Mouse (Mus musculus): ENCODE measurements at regions not wholly inside any gene's neighbourhood (a gene's known extent, or its start where the extent isn't known, plus 50 kb on each side); places are given as distances from the start of the nearest gene placed in this dataset.

DNA sequence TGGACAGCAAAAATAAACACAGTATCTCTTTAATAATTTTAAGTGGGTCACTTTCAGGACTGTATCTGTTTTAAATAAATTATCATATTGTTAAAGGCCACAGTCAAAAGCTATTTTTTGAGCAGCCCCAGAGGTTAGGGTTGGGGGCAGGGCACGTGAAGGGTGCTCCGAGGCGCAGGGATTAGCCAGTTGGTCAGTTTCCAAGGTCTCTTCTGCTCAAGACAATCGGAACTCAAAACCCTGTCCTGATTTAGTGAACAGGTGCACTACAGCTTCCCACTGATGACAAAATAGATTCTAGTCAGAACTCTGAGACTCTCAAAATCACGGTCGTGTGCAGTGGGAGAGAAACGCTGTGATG, 337.3 kb upstream of the 4930535I16Rik start:
- no peak for DNase-seq (ENCODE audit: low spot score in 2 of 2)

DNA sequence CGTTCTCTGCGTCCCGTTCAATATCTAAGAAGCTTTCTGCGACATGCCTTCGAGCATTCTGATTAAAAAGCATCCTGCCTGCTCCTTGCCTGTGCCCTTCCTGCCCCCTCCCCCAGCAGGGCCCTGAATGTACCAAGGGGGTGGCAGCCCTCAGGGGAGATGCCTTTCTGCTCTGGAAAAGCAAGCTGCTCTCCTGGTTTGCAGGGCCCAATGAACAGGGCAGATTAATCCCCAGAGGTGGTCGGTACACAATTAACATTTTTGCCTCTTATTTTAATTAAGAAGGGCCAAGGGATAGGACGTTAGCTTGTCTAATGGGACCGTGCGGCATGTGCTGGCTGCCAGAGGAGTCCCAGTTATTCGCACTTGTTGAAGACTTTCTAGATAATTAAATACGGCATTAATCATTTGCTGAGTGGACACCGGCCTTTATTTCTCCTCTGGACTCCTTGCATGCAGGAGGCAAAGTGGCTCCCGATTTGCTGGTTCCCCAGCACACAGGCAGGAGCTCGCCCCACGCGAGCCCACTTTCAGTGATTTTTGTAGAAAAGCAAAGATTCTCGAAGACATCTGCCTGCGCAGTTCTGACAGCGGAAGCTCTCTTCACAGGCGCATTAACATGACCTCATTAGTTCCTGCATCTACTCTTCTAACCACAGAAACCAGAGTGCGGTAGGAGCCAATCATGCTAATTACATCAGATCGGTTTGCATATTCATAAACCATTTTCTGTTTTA, 336.8 kb upstream of the 4930535I16Rik start:
- no peak for DNase-seq (ENCODE audit: low spot score in 2 of 2)

DNA sequence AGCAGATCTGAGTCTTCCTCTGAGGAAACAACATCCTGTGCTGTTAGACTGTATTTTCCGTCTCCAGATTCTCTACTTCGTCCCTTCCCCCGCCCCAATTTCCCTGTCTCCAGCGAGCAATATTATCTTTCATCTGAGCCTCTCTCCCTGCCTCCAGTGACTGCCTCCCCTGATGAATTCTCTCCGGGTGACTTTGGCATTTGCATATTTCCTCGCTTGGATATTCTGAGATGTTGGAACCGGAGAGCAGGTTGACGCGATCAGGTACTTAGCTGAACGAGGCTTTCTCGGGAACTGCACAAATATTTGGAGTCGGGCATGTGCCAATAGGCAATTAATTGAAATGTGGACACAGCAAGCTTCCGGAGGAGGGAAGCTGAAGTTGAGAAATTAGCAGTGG, 323.8 kb upstream of the 4930535I16Rik start:
- DNase-seq (ENCODE audit: low spot score in 2 of 2), result no peak

DNA sequence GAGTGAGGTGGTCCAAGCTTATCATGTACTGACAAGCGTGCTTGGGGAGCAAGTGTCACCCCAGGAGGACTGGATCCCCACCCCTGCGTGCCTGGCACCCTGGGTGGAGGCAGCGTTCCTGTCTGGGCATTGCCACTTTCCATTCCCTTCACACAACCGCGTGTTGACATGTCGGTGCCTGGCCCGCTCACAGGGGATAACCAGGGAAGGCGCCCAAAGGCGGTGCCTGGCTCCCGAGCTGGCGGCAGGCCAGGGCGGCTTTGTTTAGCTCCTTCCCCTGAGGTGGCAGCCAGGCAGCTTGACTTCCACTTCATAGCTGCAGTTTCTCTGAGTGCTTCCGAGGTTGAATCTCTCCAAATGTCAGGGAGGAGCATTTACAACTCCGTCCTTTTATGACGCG, 318.7 kb upstream of the 4930535I16Rik start:
- DNase-seq (ENCODE audit: low spot score in 2 of 2), result no peak

DNA sequence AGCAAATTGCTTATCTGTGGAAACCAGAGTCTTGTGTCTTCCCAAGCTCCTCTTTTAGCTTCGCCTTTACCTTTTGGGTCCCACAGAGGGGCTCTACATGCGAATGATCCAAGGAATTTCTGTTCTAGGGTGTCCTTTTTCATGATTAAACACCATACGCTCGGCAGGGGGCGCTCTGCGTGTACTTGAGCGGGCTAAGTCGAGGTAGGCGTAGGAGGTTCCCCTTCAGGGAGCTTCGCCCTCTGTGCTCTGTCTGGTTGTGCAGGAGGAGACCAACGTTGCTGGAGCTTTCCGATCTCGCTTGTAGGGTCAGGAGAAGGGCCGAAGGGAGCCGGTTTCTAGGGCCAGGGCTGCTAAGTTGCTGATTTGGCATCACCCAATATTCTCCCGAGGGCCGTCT, 310.7 kb upstream of the 4930535I16Rik start:
- DNase-seq (ENCODE audit: low spot score in 2 of 2), result peak; percentile 74 to 89

DNA sequence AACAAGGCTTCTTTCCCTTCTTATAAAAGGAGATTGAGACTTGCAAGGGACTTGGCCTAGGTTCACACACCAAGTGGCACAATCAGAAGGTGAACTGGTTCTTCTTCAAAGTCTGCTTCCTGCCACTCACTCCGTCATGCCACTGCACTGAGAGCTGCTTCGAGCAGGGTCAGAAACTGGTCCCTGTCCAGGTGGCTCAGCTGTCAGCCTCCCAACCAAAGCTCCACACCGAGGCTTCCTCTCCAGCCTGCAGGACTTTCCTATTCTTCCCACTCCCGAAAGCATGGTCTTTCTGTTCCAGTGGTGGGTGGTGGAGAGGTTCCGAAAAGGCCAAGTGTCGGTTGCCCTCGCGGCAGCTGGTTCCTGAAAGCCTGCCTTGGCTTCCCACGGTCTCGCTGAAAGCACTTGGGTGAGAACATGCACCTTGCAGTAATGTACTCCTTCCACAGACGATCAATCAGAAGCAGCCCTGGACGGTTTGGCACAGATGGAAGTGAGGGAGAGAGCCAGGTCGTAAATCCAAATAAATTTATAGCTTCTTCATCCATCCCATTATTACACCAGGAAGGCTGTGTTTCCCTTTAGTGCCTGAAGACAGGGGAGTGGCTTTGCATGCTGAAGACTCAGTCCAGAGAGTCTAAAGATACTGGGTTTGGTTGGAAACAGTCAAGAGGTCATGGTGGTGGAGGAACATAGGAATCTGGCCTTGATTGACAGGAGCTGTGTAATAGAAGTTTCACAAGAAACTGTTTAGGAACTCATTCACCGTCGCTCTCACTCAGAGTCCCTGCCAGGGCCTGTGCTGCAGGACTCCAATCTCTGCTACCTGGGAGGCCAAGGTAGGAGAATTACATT, 306.1 kb upstream of the 4930535I16Rik start:
- DNase-seq (ENCODE audit: low spot score in 2 of 2), result no peak

DNA sequence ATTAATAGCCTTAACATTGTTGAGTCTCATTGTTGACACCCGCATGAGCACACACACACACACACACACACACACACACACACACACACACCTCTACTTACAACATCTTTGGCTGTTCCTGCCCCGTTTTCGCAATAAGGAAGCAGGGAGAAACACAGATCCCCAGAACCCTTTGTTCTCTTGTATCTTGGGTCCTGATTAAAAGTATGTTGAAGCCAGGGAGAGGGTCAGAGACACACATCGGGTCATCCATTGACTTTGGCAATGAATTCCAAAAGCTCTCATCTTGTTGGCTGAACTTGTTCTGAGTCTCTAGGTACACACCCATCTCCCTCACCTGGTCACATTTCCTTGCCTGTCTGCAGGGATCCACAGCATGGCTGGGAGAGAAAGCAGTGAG, 303.9 kb upstream of the 4930535I16Rik start:
- DNase-seq (ENCODE audit: low spot score in 2 of 2), result no peak

DNA sequence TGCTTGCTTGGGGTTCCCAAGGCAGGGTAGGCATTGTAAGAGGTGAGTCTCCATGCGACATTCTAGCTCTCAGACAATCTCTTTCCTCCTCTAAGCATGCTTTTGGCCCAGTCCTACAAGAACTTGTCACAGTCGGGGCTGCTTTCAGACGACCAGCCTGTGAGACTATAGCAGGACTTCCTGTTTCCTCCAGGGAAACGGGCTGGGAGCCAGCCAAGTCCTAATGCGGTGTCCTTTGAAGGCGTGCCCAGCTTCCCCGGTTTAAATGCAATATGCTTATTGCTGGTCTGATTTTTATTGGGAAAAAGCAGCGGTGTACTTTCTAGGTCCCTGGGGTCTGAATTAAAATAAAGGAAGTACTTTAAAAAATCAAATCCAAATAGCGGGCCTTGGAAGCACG, 299.4 kb upstream of the 4930535I16Rik start:
- DNase-seq (ENCODE audit: low spot score in 2 of 2), result peak in 1 of 2 experiments; percentile 26

DNA sequence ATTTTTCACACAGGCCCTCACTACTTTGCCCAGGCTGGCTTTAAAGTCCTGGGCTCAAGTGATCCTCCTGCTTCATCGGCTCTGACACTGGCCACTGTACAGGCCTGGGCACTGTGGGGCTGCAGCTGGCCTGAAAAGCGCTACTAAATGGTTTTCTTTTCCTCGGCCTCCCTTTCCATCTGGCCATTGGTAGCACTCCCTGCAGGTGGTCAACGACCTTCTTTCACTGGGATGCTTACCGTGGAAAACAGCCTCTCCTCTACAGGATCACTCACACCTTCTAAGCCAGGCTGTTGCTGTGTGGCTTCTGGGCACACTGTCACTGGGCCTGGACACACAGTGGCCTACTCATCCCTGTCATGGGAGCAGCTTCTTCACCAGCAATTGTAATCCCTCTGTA, 298.5 kb upstream of the 4930535I16Rik start:
- DNase-seq (ENCODE audit: low spot score in 2 of 2), result no peak

DNA sequence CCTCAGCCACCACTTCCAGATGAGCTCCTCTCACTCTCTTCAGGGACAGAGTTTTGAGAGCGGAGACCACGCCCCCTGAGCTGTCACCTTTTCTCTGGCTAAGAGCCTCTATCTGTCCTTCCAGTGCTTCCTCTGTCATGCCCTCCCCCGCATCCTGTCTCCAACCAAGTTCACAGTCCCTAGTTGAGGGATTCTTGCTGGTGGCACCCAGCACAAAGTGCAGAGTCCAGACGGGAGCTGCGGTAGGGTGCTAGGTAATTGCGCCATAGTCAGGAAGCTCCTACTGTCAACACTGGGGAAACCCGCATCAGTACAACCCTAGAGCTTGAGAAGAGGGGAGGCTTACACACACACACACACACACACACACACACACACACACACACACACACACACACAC, 297.3 kb upstream of the 4930535I16Rik start:
- no peak for DNase-seq (ENCODE audit: low spot score in 2 of 2)

DNA sequence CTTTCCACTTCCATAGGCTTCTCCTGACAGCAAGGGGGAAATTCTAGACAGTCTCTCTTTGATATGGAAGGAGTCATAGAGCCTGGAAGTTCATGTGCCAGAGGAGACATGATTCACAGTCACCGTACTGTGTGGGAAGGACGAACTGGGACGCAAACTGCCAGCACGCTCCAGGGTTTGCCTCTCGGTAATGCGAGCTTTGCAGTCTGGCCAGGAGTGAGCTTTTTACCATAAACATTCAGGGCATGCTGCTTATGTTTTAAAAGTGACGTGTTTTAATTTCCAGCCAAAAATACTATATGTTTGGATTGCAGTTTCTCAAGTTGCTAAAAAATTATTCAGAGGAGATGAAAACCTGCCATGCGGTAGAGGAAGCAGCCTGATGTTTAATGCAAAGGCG, 292.3 kb upstream of the 4930535I16Rik start:
- peak; percentile 43 to 64 for DNase-seq (ENCODE audit: low spot score in 2 of 2)

DNA sequence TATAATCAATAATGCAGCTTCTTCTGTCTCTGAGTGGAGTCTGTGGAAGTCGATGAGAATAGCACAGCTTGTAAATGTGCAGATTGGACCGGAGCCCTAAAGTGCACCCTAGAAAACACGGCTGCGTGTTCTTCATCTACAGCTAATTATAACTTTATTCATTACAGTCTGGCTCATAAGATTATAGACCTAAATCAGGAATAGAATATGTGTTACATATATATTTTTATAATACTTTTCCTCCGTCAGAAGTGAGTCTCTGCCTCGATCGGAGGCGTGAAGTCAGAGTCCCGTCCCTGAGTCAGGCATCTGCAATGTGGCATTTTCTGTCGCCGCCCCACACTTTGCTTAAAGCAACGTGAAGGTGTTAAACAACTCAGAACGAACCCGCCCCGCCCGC, 288.7 kb upstream of the 4930535I16Rik start:
- peak in 1 of 2 experiments; percentile 66 for DNase-seq (ENCODE audit: low spot score in 2 of 2)

DNA sequence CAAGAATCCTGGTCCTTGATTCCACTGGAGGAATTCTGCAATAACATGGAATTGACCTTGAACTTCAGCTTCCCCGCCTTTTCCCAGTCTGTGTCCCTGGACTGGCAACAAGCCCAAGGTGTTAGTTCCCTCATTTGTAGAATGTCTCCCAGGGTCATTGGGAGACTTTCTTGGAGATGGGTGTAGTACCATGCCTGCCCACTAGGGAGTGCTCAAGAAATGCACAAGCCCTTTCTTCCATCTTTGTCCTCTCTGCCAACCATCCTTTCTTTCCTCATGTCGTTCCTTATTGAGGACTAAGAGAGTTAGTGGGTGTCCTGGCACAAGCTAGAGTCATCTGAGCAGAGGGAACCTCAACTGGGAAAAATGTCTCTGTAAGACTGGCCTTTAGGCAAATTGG, 285.9 kb upstream of the 4930535I16Rik start:
- no peak for DNase-seq (ENCODE audit: low spot score in 2 of 2)

DNA sequence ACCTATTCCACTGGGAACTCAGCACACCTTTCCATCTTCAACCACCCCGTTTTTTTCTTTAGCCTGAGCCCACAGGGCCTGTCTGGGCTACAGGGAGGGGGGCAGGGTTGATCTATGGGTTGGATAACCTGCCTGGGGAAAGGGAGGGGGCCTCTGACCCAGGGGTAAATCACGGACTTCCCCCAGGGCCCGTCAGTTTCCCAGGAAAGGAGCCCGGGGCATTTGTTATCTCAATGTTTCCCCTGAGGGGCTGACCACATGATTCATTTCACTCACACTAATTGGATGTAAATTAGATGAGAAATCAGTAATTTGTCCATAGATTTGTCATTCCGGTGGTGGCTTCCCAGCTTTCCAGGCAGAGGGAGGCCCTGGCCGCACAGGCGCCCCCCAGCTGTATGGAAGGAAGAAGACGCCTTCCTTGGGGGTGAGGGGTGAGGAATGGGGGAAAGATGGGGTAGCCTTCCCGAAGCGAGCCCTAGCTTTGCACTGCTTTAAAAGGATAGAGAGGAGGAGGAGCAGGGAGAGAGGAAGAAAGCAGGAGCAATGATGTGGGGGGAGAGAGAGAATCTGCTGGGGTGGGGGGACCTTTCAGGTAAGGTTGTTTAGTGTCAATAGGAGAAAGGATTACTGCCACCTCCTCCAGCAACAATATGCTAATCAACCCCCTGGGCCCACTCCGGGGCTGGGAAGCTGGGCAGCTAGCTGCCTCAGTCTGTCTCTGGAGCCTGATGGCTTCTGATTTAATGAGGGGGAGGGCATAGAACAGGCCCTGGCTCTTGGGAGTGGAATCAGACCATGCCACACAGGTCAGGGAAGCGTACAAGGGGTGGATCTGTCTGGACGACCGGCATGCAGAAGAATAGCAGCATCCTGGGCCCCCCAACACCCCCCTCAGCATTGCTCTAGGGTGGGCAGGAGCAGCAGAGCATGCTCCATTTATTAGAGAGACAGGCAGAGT, 282.3 kb upstream of the 4930535I16Rik start:
- no peak for DNase-seq (ENCODE audit: low spot score in 2 of 2)

DNA sequence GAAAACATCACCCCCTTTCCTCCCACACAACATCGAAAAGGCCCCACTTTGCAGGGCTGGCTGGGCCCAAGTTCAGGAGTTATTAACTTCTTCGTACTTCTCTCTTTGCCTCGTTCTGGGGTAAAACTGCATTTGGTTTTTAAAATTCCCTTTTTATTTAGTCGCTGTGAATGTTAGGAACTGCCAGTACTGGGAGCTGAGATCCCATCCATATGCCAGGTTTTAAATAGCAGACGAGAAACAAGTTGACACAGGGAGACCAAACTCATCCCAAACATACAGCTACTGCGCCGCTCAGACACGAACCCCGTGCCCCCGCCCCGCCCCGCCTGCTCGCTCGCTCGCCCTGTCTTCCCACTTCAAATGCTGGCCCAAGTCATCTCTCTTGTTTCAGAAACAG, 281.0 kb upstream of the 4930535I16Rik start:
- DNase-seq (ENCODE audit: low spot score in 2 of 2), result peak; percentile 10 to 75

DNA sequence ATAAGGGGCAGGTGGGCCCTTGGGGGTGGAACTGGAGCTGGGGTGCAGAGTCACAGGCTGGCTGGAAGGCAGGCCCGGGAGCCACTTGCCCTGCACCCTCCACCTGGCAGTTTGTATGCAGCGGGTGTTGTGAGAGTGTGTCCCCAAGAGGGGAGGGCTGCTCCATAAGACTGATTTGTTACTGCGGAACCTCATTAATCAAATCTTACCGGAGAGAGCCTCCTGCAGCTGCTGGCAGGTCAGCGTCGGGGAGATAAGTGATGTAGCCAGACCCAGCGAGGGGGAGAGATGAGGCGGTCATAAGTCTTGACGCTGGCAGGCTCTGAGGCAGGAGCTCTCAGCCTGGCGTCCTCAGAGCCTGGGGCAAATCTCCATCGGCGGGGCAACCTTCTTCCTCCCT, 278.9 kb upstream of the 4930535I16Rik start:
- DNase-seq (ENCODE audit: low spot score in 2 of 2), result no peak

DNA sequence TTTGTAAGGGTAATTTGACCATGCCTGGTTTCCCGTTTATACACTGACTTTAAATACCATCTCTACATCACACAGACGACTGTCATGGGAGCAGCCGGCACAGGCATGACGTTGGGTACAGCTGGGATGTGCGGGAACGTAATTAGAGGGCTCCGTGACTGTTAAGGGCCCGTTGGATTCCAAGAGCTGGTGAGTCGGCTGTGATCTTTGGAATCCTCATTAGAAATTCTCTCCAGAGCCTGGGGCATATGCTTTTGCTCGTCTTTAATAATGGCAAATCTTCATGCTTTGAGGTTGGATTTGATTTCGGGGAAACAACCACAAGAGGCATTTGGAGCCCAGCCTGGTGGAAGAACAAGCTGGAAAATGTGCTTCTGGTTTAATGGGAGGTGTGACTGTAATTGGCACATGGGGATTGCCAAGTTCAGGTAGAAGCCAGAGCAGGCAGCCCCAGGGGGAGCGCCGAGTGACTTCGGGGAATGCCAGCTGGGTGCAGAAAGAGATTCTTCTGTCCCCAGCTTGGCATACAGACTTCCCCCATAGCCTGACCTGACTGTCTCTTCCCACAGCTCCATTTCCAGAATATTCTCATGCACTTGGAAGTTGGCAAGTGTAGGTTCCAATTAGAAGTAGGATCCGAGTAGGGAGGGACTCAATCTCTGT, 275.4 kb upstream of the 4930535I16Rik start:
- peak; percentile 28 to 29 for DNase-seq (ENCODE audit: low spot score in 2 of 2)

DNA sequence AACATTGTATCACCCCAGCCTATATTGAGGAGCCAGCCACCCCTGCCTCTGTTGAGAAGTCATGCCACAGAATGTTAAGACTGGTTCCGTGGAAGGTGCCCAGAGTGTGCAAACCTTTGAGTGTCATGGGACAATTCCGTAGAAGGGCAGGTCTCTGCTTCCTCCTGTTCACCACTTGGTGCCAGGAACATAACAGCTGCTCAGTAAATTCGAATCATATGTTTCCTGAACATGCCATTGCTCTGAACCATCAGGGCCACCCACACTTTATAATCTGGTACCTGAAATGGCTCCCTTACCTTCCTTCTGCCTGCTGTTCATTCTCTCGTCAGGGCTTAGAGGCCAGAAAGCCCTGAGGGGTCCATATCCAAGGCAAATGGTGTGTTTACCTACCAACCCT, 273.0 kb upstream of the 4930535I16Rik start:
- peak in 1 of 2 experiments; percentile 61 for DNase-seq (ENCODE audit: low spot score in 2 of 2)

DNA sequence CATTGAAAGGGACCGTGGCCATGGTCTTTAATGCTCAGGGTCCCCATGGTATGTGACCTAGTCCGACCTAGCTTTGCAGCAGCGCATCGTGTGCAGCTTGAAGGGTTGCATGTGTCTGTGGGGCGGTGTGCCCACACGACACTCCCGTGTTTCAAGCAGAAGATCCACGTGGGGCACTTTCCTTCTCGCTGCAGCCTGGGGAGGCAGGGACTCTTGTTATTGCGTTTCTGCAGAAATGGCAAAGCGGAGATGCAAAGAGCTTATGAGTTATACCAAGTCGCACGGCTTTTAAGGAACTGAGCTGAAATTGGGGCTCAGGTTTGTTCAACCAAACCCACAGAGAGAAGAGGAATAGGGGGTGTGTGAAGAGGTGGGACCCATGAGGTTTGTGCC, 272.2 kb upstream of the 4930535I16Rik start:
- no peak for DNase-seq (ENCODE audit: low spot score in 2 of 2)

DNA sequence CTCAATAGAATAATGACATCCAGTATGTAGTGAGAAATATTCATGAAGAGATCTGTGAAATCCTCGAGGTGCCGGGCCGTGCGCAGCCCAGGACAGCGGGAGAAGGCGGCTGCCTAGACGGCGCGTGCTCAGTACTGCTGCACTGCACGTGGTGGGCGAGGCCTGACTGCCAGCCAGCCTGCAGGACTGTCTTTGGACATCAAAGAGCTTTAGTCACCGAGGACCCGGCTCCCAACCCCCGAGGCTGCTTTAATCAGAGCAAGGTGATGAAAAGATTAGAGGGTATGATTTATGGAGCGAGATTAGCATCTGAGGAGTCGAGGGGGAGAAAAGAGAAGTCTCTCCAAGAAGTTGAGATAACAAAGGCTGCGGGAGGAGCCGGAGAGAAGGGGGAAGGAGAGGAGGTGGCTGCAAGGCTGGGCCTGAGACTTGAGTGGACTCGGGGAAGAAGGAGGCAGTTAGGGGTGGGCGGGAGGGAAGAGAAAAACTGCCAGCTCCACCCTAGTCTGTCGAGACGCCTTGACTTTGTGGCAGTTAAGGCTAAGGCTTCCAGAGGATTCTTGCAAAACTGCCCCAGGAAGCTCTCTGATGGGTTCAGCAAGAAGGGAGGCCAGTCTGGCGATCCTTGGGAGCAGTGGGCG, 271.6 kb upstream of the 4930535I16Rik start:
- DNase-seq (ENCODE audit: low spot score in 2 of 2), result peak; percentile 28 to 42
